16 mouse cellular contexts compared by ENCODE assay signal in genomic region chr5:16235864-16236263, GRCm38 (mm10).
DNase-seq lines count a peak whose midpoint lies in the region; ATAC-seq and TF ChIP-seq lines count a peak whose summit lies in the region.
"Had no signal": no experiment of that assay in that cellular context is flagged by ENCODE, and none has a peak within 500 bp of the region (broad histone marks: within the 10 kb centered on the region; RNA-seq: fewer than 3 reads in every experiment).

No protein-coding gene starts in this region.

- H3K9ac ChIP-seq in limb, embryonic 14.5 days (ENCODE audit: low read depth, low read length, severe bottlenecking) = no peak overlapping the region
- H3K9ac ChIP-seq in forebrain, embryonic 15.5 days (replicated peaks) = no peak overlapping the region
- no peak overlapping the region for H3K9ac ChIP-seq in hindbrain, embryonic 15.5 days
- H3K9ac ChIP-seq in midbrain, postnatal 0 days (replicated peaks; ENCODE audit: low read length, poor library complexity, severe bottlenecking) = no peak overlapping the region
- H3K9ac ChIP-seq: heart, embryonic 12.5 days; intestine, embryonic 15.5 days; limb, embryonic 15.5 days; liver, postnatal 0 days; neural tube, embryonic 12.5 days had no signal

- TF ChIP-seq CTCF in midbrain, postnatal 0 days (IDR thresholded peaks at IDR 0.05) = no peak

- no peaks in the 10 kb centered on the region for H3K9me3 ChIP-seq in limb, embryonic 14.5 days (ENCODE audit: control insufficient read depth, low read length)
- H3K9me3 ChIP-seq in limb, embryonic 10.5 days (replicated peaks) = no peaks in the 10 kb centered on the region
- H3K9me3 ChIP-seq in forebrain, embryonic 15.5 days = no peaks in the 10 kb centered on the region
- no peaks in the 10 kb centered on the region for H3K9me3 ChIP-seq in hindbrain, embryonic 15.5 days
- H3K9me3 ChIP-seq in midbrain, postnatal 0 days (ENCODE audit: low read length) = no peaks in the 10 kb centered on the region
- H3K9me3 ChIP-seq: heart, embryonic 12.5 days; intestine, embryonic 15.5 days; limb, embryonic 15.5 days; neural tube, embryonic 12.5 days had no signal

- H3K36me3 ChIP-seq in limb, embryonic 14.5 days (ENCODE audit: control insufficient read depth, insufficient read depth, low read length) = no peaks in the 10 kb centered on the region
- no peaks in the 10 kb centered on the region for H3K36me3 ChIP-seq in limb, embryonic 10.5 days
- no peaks in the 10 kb centered on the region for H3K36me3 ChIP-seq in forebrain, embryonic 15.5 days
- H3K36me3 ChIP-seq in hindbrain, embryonic 15.5 days = no peaks in the 10 kb centered on the region
- no peaks in the 10 kb centered on the region for H3K36me3 ChIP-seq in midbrain, postnatal 0 days (ENCODE audit: insufficient read depth, low read length)
- H3K36me3 ChIP-seq: heart, embryonic 12.5 days; intestine, embryonic 15.5 days; limb, embryonic 15.5 days; neural tube, embryonic 12.5 days had no signal

- WGBS in limb, embryonic 14.5 days = 54% methylated on average over 2 of the region's 2 CpGs
- WGBS in limb, embryonic 10.5 days = 80% methylated on average over 2 of the region's 2 CpGs
- 29% methylated on average over 2 of the region's 2 CpGs for WGBS in forebrain, embryonic 15.5 days
- 70% methylated on average over 2 of the region's 2 CpGs for WGBS in hindbrain, embryonic 15.5 days
- 51% methylated on average over 2 of the region's 2 CpGs for WGBS in midbrain, postnatal 0 days

- no peaks in the 10 kb centered on the region for H3K27me3 ChIP-seq in limb, embryonic 14.5 days (ENCODE audit: control insufficient read depth, insufficient read depth, low read length)
- no peaks in the 10 kb centered on the region for H3K27me3 ChIP-seq in limb, embryonic 10.5 days (ENCODE audit: low read depth, poor library complexity, severe bottlenecking)
- no peaks in the 10 kb centered on the region for H3K27me3 ChIP-seq in forebrain, embryonic 15.5 days
- H3K27me3 ChIP-seq in hindbrain, embryonic 15.5 days = no peaks in the 10 kb centered on the region
- H3K27me3 ChIP-seq in midbrain, postnatal 0 days (ENCODE audit: insufficient read depth, low read length) = no peaks in the 10 kb centered on the region
- H3K27me3 ChIP-seq: heart, embryonic 12.5 days; intestine, embryonic 15.5 days; limb, embryonic 15.5 days; neural tube, embryonic 12.5 days had no signal

- ATAC-seq in limb, embryonic 14.5 days (ENCODE audit: low FRiP score, low read depth) = no peak
- peak; percentile 63 for ATAC-seq in forebrain, embryonic 15.5 days (replicated peaks)
- ATAC-seq in hindbrain, embryonic 15.5 days (ENCODE audit: low FRiP score, low read depth) = no peak
- peak; percentile 17; the same call in 1 of the 2 replicates for ATAC-seq in midbrain, postnatal 0 days (ENCODE audit: low FRiP score)
- ATAC-seq in megakaryocyte progenitor cell, adult 5-6 weeks (replicated peaks; ENCODE audit: poor library complexity) = no peak
- ATAC-seq: intestine, embryonic 15.5 days; liver, postnatal 0 days had no signal

- H3K4me2 ChIP-seq in limb, embryonic 14.5 days (replicated peaks; ENCODE audit: low read depth, low read length, severe bottlenecking) = no peak overlapping the region
- no peak overlapping the region for H3K4me2 ChIP-seq in forebrain, embryonic 15.5 days (replicated peaks)
- no peak overlapping the region for H3K4me2 ChIP-seq in hindbrain, embryonic 15.5 days
- no peak overlapping the region for H3K4me2 ChIP-seq in midbrain, postnatal 0 days (ENCODE audit: low read depth, low read length, poor library complexity, severe bottlenecking)
- H3K4me2 ChIP-seq: heart, embryonic 12.5 days; intestine, embryonic 15.5 days; limb, embryonic 15.5 days; neural tube, embryonic 12.5 days had no signal

- TF ChIP-seq POLR2A in limb, embryonic 14.5 days (IDR thresholded peaks at IDR 0.05; ENCODE audit: borderline replicate concordance, extremely low read depth, insufficient read depth, insufficient read length) = no peak

- DNase-seq in limb, embryonic 14.5 days (ENCODE audit: low spot score) = peak; percentile 13
- DNase-seq in limb, embryonic 10.5 days (ENCODE audit: low spot score) = no peak
- peak; percentile 32 for DNase-seq in midbrain, postnatal 0 days (ENCODE audit: low spot score)
- DNase-seq in frontal cortex, postnatal 36 days (ENCODE audit: low spot score in 2 of 2) = no peak
- DNase-seq: liver, postnatal 0 days; lung, postnatal 14 days; retina, postnatal 1 day; thymus, postnatal 14 days had no signal

- H3K4me1 ChIP-seq in limb, embryonic 14.5 days (ENCODE audit: control insufficient read depth, insufficient read depth, low read length) = peaks cover 3% of the 10 kb centered on the region; the same call in 1 of the 2 replicates
- H3K4me1 ChIP-seq in limb, embryonic 10.5 days = peaks cover 22% of the 10 kb centered on the region
- peaks cover 34% of the 10 kb centered on the region for H3K4me1 ChIP-seq in forebrain, embryonic 15.5 days
- H3K4me1 ChIP-seq in hindbrain, embryonic 15.5 days (replicated peaks) = peaks cover 21% of the 10 kb centered on the region
- H3K4me1 ChIP-seq in midbrain, postnatal 0 days (ENCODE audit: insufficient read depth, low read length) = peaks cover 4% of the 10 kb centered on the region; the same call in 1 of the 2 replicates
- H3K4me1 ChIP-seq: limb, embryonic 15.5 days had no signal

- H3K27ac ChIP-seq in limb, embryonic 14.5 days (replicated peaks; ENCODE audit: low read depth, low read length) = no peak overlapping the region
- H3K27ac ChIP-seq in limb, embryonic 10.5 days = no peak overlapping the region
- peak overlapping the region; percentile 78 for H3K27ac ChIP-seq in forebrain, embryonic 15.5 days (replicated peaks)
- H3K27ac ChIP-seq in hindbrain, embryonic 15.5 days (replicated peaks) = 0 out of 2 replicates have a peak overlapping the region, but pooled peaks have one; percentile 44
- no peak overlapping the region for H3K27ac ChIP-seq in midbrain, postnatal 0 days (ENCODE audit: low read depth, low read length)
- H3K27ac ChIP-seq: intestine, embryonic 15.5 days; limb, embryonic 15.5 days; neural tube, embryonic 12.5 days had no signal

- H3K4me3 ChIP-seq in limb, embryonic 14.5 days (replicated peaks; ENCODE audit: low read length) = no peak overlapping the region
- no peak overlapping the region for H3K4me3 ChIP-seq in limb, embryonic 10.5 days
- no peak overlapping the region for H3K4me3 ChIP-seq in forebrain, embryonic 15.5 days
- no peak overlapping the region for H3K4me3 ChIP-seq in hindbrain, embryonic 15.5 days
- no peak overlapping the region for H3K4me3 ChIP-seq in midbrain, postnatal 0 days (ENCODE audit: low read depth, low read length)
- H3K4me3 ChIP-seq: erythroblast, embryonic 14.5 days; heart, embryonic 12.5 days; intestine, embryonic 15.5 days; limb, embryonic 15.5 days; neural tube, embryonic 12.5 days had no signal

Comparison
In these comparisons a context has a peak if more than half of its experiments do, and no peak if none do; other contexts are left out.
1. DNase-seq: peak in limb, embryonic 14.5 days (single experiment) and midbrain, postnatal 0 days (single experiment); none in limb, embryonic 10.5 days (single experiment) and frontal cortex, postnatal 36 days (0 of 2).
2. ATAC-seq: peak in forebrain, embryonic 15.5 days (single experiment) and midbrain, postnatal 0 days (single experiment); none in limb, embryonic 14.5 days (single experiment), hindbrain, embryonic 15.5 days (single experiment) and megakaryocyte progenitor cell, adult 5-6 weeks (single experiment).
3. H3K27ac ChIP-seq: peak in forebrain, embryonic 15.5 days (single experiment) and hindbrain, embryonic 15.5 days (single experiment); none in limb, embryonic 14.5 days (single experiment), limb, embryonic 10.5 days (single experiment) and midbrain, postnatal 0 days (single experiment).